Mouse (Mus musculus): ENCODE results near the gene Tbce.

- no peak for TF ChIP-seq CTCF (IDR thresholded peaks at IDR 0.05; ENCODE audit: low read depth, low read length)
- TF ChIP-seq POLR2A (IDR thresholded peaks at IDR 0.05; ENCODE audit: extremely low read depth, insufficient read depth, low read length), result no peak
Observed at GRCm38 (mm10) chr13:14069291-14069690, 29.9 kb upstream of the Tbce start.
